Mouse (Mus musculus) CH12.LX (cell line): ENCODE data around the gene H2-M5.

Experiments
- CHD1 ChIP-seq: IDR thresholded peaks from 2 replicates; pipeline ENCODE4 v1.6.1; 2012; ENCODE audit warnings: low read depth, low read length, improper control_type of control experiment, inconsistent platforms
- CTCF ChIP-seq, 2 experiments: IDR thresholded peaks in 1 of 2; conservative IDR thresholded peaks in 1 of 2; 2 replicates each; pipeline ENCODE4 v1.5.1; 2011 to 2012; ENCODE audit warnings: low read depth in 2 of 2, low read length in 2 of 2, improper control_type of control experiment in 1 of 2, inconsistent platforms in 1 of 2, mild to moderate bottlenecking in 1 of 2, moderate library complexity in 1 of 2
- EP300 ChIP-seq: IDR thresholded peaks from 2 replicates; pipeline ENCODE4 v1.6.1; 2011; ENCODE audit warnings: low read length, improper control_type of control experiment
- GABPA ChIP-seq: IDR thresholded peaks from 2 replicates; pipeline ENCODE4 v1.6.1; 2012; ENCODE audit warnings: low read depth, low read length, improper control_type of control experiment, inconsistent platforms; ENCODE audit not compliant: insufficient replicate concordance
- IRF4 ChIP-seq: IDR thresholded peaks from 2 replicates; pipeline ENCODE4 v1.6.1; 2014; ENCODE audit warnings: low read depth, mild to moderate bottlenecking, inconsistent platforms, low read length, improper control_type of control experiment
- MAZ ChIP-seq: IDR thresholded peaks from 2 replicates; pipeline ENCODE4 v1.6.1; 2012; ENCODE audit warnings: low read depth, mild to moderate bottlenecking, inconsistent platforms, low read length, improper control_type of control experiment, moderate library complexity
- MYC ChIP-seq: IDR thresholded peaks from 2 replicates; pipeline ENCODE4 v1.6.1; 2011; ENCODE audit warnings: low read depth, mild to moderate bottlenecking, improper control_type of control experiment, low read length
- POLR2A ChIP-seq: IDR thresholded peaks from 2 replicates; pipeline ENCODE4 v1.6.1; 2011; ENCODE audit warnings: low read depth, mild to moderate bottlenecking, improper control_type of control experiment, low read length
- RCOR1 ChIP-seq: conservative IDR thresholded peaks from 2 replicates; pipeline ENCODE4 v1.6.1; 2012; ENCODE audit warnings: low read depth, mild to moderate bottlenecking, inconsistent platforms, low read length, improper control_type of control experiment
- UBTF ChIP-seq: IDR thresholded peaks from 2 replicates; pipeline ENCODE4 v1.6.1; 2012; ENCODE audit warnings: low read depth, mild to moderate bottlenecking, inconsistent platforms, low read length, improper control_type of control experiment, moderate library complexity
- USF2 ChIP-seq: conservative IDR thresholded peaks from 2 replicates; pipeline ENCODE4 v1.6.1; 2011; ENCODE audit warnings: low read depth, low read length, improper control_type of control experiment
- ZC3H11A ChIP-seq: IDR thresholded peaks from 2 replicates; pipeline ENCODE4 v1.6.1; 2012; ENCODE audit warnings: low read depth, mild to moderate bottlenecking, inconsistent platforms, low read length, improper control_type of control experiment

DNA sequence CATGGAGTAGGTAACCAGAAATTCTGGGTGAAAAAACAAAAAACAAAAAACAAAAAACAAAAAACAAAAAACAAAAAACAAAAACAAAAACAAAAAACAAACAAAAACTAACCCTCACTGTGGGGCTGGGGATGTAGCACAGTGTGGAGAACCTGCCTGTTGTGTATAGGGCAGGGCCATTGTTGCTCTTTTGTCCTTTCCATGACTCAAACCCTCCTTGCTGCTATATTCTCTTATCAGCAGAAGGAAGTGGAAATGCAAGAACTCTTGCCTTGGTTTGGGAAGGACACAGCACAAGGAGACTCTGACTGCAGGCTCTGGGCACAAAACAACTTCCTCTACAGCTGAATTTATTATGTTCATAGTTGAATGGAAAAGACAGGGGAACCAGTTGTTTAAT, 27.0 kb upstream of the H2-M5 start:
- no peak for TF ChIP-seq POLR2A
- no peak for TF ChIP-seq MYC
- TF ChIP-seq CTCF (conservative IDR thresholded peaks at IDR 0.05 in 1 of 2, IDR thresholded peaks at IDR 0.05 in 1 of 2; ENCODE audit: low read depth in 2 of 2, low read length in 2 of 2), result no peak
- no peak for TF ChIP-seq ZC3H11A
- TF ChIP-seq USF2, result no peak
- no peak for TF ChIP-seq EP300
- TF ChIP-seq RCOR1, result no peak
- no peak for TF ChIP-seq GABPA
- TF ChIP-seq CHD1, result no peak
- TF ChIP-seq IRF4, result no peak
- TF ChIP-seq UBTF, result no peak
- TF ChIP-seq MAZ, result no peak
